In the genomic region with DNA sequence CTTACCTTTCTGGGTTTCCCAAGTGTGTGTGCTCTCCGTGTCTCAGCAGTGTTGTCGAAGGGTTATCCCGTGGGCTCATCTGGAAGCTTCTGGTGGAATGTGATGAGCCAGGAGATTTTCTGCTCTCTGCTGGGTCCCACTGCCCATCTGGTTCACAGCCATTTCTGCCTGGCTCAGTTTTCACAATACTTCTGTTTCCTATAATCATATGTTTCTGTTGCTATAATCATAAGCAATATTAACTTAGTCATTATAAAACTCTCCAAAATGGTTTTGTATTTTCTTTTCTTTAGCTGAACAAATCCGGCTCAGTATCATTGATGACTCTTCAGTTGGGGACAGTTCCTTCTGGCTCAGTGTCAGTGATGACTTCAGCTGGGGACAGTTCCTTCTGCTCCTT, we compare ENCODE assay signal across 16 mouse cellular contexts. TPM values are rescaled to one million over a fixed set of nuclear protein-coding genes. Genes with fewer than 3 reads are reported as not detected.
A peak's percentile ranks its signal among the peaks of the same experiment; 100 is the strongest.
DNase-seq lines count a peak whose midpoint lies in the region; ATAC-seq and TF ChIP-seq lines count a peak whose summit lies in the region.
"Had no signal": no experiment of that assay in that cellular context is flagged by ENCODE, and none has a peak within 500 bp of the region (broad histone marks: within the 10 kb centered on the region; RNA-seq: fewer than 3 reads in every experiment).

Gene Smco3, minus strand, starts transcription at position 101 of the 400 bp plus-strand sequence.

- H3K9me3 ChIP-seq in embryonic facial prominence, embryonic 13.5 days = no peaks in the 10 kb centered on the region
- no peaks in the 10 kb centered on the region for H3K9me3 ChIP-seq in embryonic facial prominence, embryonic 10.5 days
- H3K9me3 ChIP-seq in intestine, embryonic 15.5 days = no peaks in the 10 kb centered on the region
- H3K9me3 ChIP-seq in intestine, embryonic 16.5 days (ENCODE audit: control insufficient read depth, low read length) = no peaks in the 10 kb centered on the region
- no peaks in the 10 kb centered on the region for H3K9me3 ChIP-seq in lung, embryonic 14.5 days (ENCODE audit: low read depth, low read length)

- no peak within 1 kb of the TSS for H3K27ac ChIP-seq in embryonic facial prominence, embryonic 13.5 days
- no peak within 1 kb of the TSS for H3K27ac ChIP-seq in embryonic facial prominence, embryonic 10.5 days (replicated peaks)
- H3K27ac ChIP-seq in intestine, embryonic 15.5 days = no peak within 1 kb of the TSS
- H3K27ac ChIP-seq in intestine, embryonic 16.5 days (ENCODE audit: low read length) = no peak within 1 kb of the TSS
- no peak within 1 kb of the TSS for H3K27ac ChIP-seq in lung, embryonic 14.5 days (ENCODE audit: low read depth)
- H3K27ac ChIP-seq in cortical plate, adult 2 months (ENCODE audit: insufficient read depth, low read length) = peak within 1 kb of the TSS; percentile 59; the same call in 1 of the 2 replicates

- 0 out of 2 replicates have a peak within 1 kb of the TSS, but pooled peaks have one; percentile 47 for H3K9ac ChIP-seq in embryonic facial prominence, embryonic 13.5 days
- H3K9ac ChIP-seq in intestine, embryonic 15.5 days = no peak within 1 kb of the TSS
- H3K9ac ChIP-seq in intestine, embryonic 16.5 days (ENCODE audit: low read depth, low read length) = no peak within 1 kb of the TSS
- no peak within 1 kb of the TSS; the same call in 1 of the 2 replicates for H3K9ac ChIP-seq in lung, embryonic 14.5 days

- no peak for DNase-seq in embryonic facial prominence, embryonic 10.5 days (ENCODE audit: low spot score)
- no peak for DNase-seq in lung, embryonic 14.5 days
- DNase-seq in lung, postnatal 25 days (ENCODE audit: low spot score) = no peak
- DNase-seq in embryo, embryonic 9.5 days (ENCODE audit: extremely low spot score) = no peak
- DNase-seq: adrenal gland, postnatal 25 days; liver; lung, adult 18-20 months; thymus, postnatal 25 days had no signal

- H3K4me2 ChIP-seq in embryonic facial prominence, embryonic 13.5 days = peak within 1 kb of the TSS; percentile 39
- H3K4me2 ChIP-seq in intestine, embryonic 15.5 days (replicated peaks) = 0 out of 2 replicates have a peak within 1 kb of the TSS, but pooled peaks have one; percentile 15
- H3K4me2 ChIP-seq in intestine, embryonic 16.5 days (ENCODE audit: low read depth, low read length) = no peak within 1 kb of the TSS
- H3K4me2 ChIP-seq in lung, embryonic 14.5 days = peak within 1 kb of the TSS; percentile 27; the same call in 1 of the 2 replicates

- ATAC-seq in embryonic facial prominence, embryonic 13.5 days (ENCODE audit: insufficient number of reproducible peaks, insufficient read depth, low FRiP score, low TSS enrichment, low read depth) = no peak
- no peak for ATAC-seq in intestine, embryonic 15.5 days
- no peak for ATAC-seq in intestine, embryonic 16.5 days
- ATAC-seq in lung, embryonic 14.5 days (ENCODE audit: insufficient read depth) = no peak

- peaks cover 6% of the 10 kb centered on the region; the same call in 1 of the 2 replicates for H3K4me1 ChIP-seq in embryonic facial prominence, embryonic 13.5 days
- no peaks in the 10 kb centered on the region for H3K4me1 ChIP-seq in embryonic facial prominence, embryonic 10.5 days
- no peaks in the 10 kb centered on the region for H3K4me1 ChIP-seq in intestine, embryonic 15.5 days (replicated peaks)
- H3K4me1 ChIP-seq in intestine, embryonic 16.5 days (ENCODE audit: control insufficient read depth, insufficient read depth, low read length) = no peaks in the 10 kb centered on the region
- no peaks in the 10 kb centered on the region for H3K4me1 ChIP-seq in lung, embryonic 14.5 days (ENCODE audit: insufficient read depth)
- no peaks in the 10 kb centered on the region; the same call in 1 of the 2 replicates for H3K4me1 ChIP-seq in cortical plate, adult 2 months (ENCODE audit: control insufficient read depth, insufficient read depth, low read length)

- no peaks in the 10 kb centered on the region for H3K27me3 ChIP-seq in embryonic facial prominence, embryonic 13.5 days
- no peaks in the 10 kb centered on the region for H3K27me3 ChIP-seq in embryonic facial prominence, embryonic 10.5 days (replicated peaks; ENCODE audit: low read depth, poor library complexity, severe bottlenecking)
- no peaks in the 10 kb centered on the region for H3K27me3 ChIP-seq in intestine, embryonic 15.5 days (replicated peaks)
- no peaks in the 10 kb centered on the region for H3K27me3 ChIP-seq in intestine, embryonic 16.5 days (replicated peaks; ENCODE audit: control insufficient read depth, insufficient read depth, low read length)
- no peaks in the 10 kb centered on the region for H3K27me3 ChIP-seq in lung, embryonic 14.5 days (ENCODE audit: insufficient read depth, low read length)
- H3K27me3 ChIP-seq: CH12.LX had no signal

- H3K4me3 ChIP-seq in embryonic facial prominence, embryonic 13.5 days = peak within 1 kb of the TSS; percentile 18
- H3K4me3 ChIP-seq in embryonic facial prominence, embryonic 10.5 days = no peak within 1 kb of the TSS
- no peak within 1 kb of the TSS for H3K4me3 ChIP-seq in intestine, embryonic 15.5 days (replicated peaks)
- H3K4me3 ChIP-seq in intestine, embryonic 16.5 days (ENCODE audit: low read length) = no peak within 1 kb of the TSS
- no peak within 1 kb of the TSS for H3K4me3 ChIP-seq in lung, embryonic 14.5 days (ENCODE audit: low read depth, low read length)
- H3K4me3 ChIP-seq in cortical plate, adult 2 months (ENCODE audit: insufficient read depth, low read length) = peak within 1 kb of the TSS; percentile 29
- H3K4me3 ChIP-seq: myocyte had no signal

- TF ChIP-seq POLR2A in cortical plate, adult 2 months (IDR thresholded peaks at IDR 0.05; ENCODE audit: extremely low read depth, insufficient read depth, low read length) = no peak

- WGBS in embryonic facial prominence, embryonic 13.5 days = 20% methylated on average over 4 of the region's 4 CpGs
- 53% methylated on average over 4 of the region's 4 CpGs for WGBS in embryonic facial prominence, embryonic 10.5 days
- 50% methylated on average over 4 of the region's 4 CpGs for WGBS in intestine, embryonic 15.5 days
- WGBS in intestine, embryonic 16.5 days = 44% methylated on average over 4 of the region's 4 CpGs
- whole genome bisulfite sequencing in lung, embryonic 14.5 days = 39% methylated on average over 4 of the region's 4 CpGs

- H3K36me3 ChIP-seq in embryonic facial prominence, embryonic 13.5 days = no peaks in the 10 kb centered on the region
- no peaks in the 10 kb centered on the region for H3K36me3 ChIP-seq in embryonic facial prominence, embryonic 10.5 days (replicated peaks)
- H3K36me3 ChIP-seq in intestine, embryonic 15.5 days = no peaks in the 10 kb centered on the region
- no peaks in the 10 kb centered on the region for H3K36me3 ChIP-seq in intestine, embryonic 16.5 days (ENCODE audit: control insufficient read depth, insufficient read depth, low read length)
- no peaks in the 10 kb centered on the region for H3K36me3 ChIP-seq in lung, embryonic 14.5 days (ENCODE audit: insufficient read depth)

- no peak for TF ChIP-seq CTCF in lung, embryonic 14.5 days (IDR thresholded peaks at IDR 0.05; ENCODE audit: low read depth)
- TF ChIP-seq CTCF in cortical plate, adult 2 months (IDR thresholded peaks at IDR 0.05; ENCODE audit: extremely low read depth, insufficient read depth, low read length) = no peak

RNA-seq across cellular contexts. Expression of gene Smco3, which starts in this region (rescaled TPM):
- 0.98 and 2.6 TPM in 2 replicates for polyA plus RNA-seq in embryonic facial prominence, embryonic 13.5 days (2015; fragmentation: Nextera tagmentation; extraction: Ambion mirVana)
- polyA plus RNA-seq in embryonic facial prominence, embryonic 10.5 days (2016; fragmentation: Nextera tagmentation; extraction: Ambion mirVana) = not detected in 2 replicates
- 2.3 and 3.4 TPM in 2 replicates for polyA plus RNA-seq in intestine, embryonic 15.5 days (2015; fragmentation: Nextera tagmentation; extraction: Ambion mirVana)
- 2.4 and 2.6 TPM in 2 replicates for polyA plus RNA-seq in intestine, embryonic 16.5 days (2015; fragmentation: Nextera tagmentation; extraction: Ambion mirVana)
- 1.6 and 2.9 TPM in 2 replicates for polyA plus RNA-seq in lung, embryonic 14.5 days (2014; fragmentation: Nextera tagmentation; extraction: Ambion mirVana)
- 6.5 and 8.7 TPM in 2 replicates for polyA plus RNA-seq in cortical plate, adult 2 months (2012; rRNA removed)
- polyA plus RNA-seq: heart, embryonic 14.5 days; spleen, adult 2 months had no signal

Comparison
In these comparisons a context has a peak if more than half of its experiments do, and no peak if none do; other contexts are left out.
1. H3K4me3 ChIP-seq: peak in embryonic facial prominence, embryonic 13.5 days (single experiment) and cortical plate, adult 2 months (single experiment); none in embryonic facial prominence, embryonic 10.5 days (single experiment), intestine, embryonic 15.5 days (single experiment), intestine, embryonic 16.5 days (single experiment) and lung, embryonic 14.5 days (single experiment).